Mouse (Mus musculus) neural tube, embryonic 14.5 days (tissue): Measurements from ENCODE around the gene Isy1. TPM values are rescaled to one million over a fixed set of nuclear protein-coding genes. Genes with fewer than 3 reads are reported as not detected.

Experiments used
- ATAC-seq: fragments of 200-750 bp; cut with Nextera tagmentation; 2 replicates; pipeline ENCODE4 v1.8.0; 2017; ENCODE audit warnings: low read depth, mild to moderate bottlenecking, moderate TSS enrichment, moderate library complexity
- H3K27ac ChIP-seq: fragments of 300-500 bp; sonication (generic); 2 replicates; pipeline ENCODE4 v1.5.1; 2014; ENCODE audit warnings: low read depth, mild to moderate bottlenecking, control low read depth, low read length, moderate library complexity, mixed read lengths
- H3K27me3 ChIP-seq: fragments of 300-500 bp; sonication (generic); 2 replicates; pipeline ENCODE4 v1.6.1; 2014; ENCODE audit warnings: low read length; ENCODE audit not compliant: control insufficient read depth, insufficient read depth
- H3K36me3 ChIP-seq: fragments of 300-500 bp; sonication (generic); 2 replicates; pipeline ENCODE4 v1.6.1; 2014; ENCODE audit warnings: low read length, mixed read lengths; ENCODE audit not compliant: control insufficient read depth, insufficient read depth
- H3K4me1 ChIP-seq: fragments of 300-500 bp; sonication (generic); 2 replicates; pipeline ENCODE4 v1.6.1; 2014; ENCODE audit warnings: low read length; ENCODE audit not compliant: control insufficient read depth, insufficient read depth
- H3K4me2 ChIP-seq: fragments of 300-500 bp; sonication (generic); 2 replicates; pipeline ENCODE4 v1.6.1; 2014; ENCODE audit warnings: mild to moderate bottlenecking, low read depth, low read length, control low read depth
- H3K4me3 ChIP-seq: fragments of 300-500 bp; sonication (generic); 2 replicates; pipeline ENCODE4 v1.5.1; 2014; ENCODE audit warnings: low read depth, low read length, control low read depth, mixed read lengths
- H3K9ac ChIP-seq: fragments of 300-500 bp; sonication (generic); replicated peaks from 2 replicates; pipeline ENCODE4 v1.6.1; 2014; ENCODE audit warnings: low read depth, mild to moderate bottlenecking, control low read depth, low read length, mixed read lengths
- H3K9me3 ChIP-seq: fragments of 300-500 bp; sonication (generic); 2 replicates; pipeline ENCODE4 v1.6.1; 2016; ENCODE audit warnings: low read length; ENCODE audit not compliant: control insufficient read depth
- WGBS: fragments of 180-500 bp; shearing (Covaris S2); extraction: QIAGEN DNeasy Blood & Tissue Kit; methylation state at CpG from one replicate; pipeline ENCODE4 v1.1.7; 2014; 5-methylcytosine and 5-hydroxymethylcytosine counted together
- polyA plus RNA-seq: library from polyadenylated mRNA; unstranded; fragments of >200 nt; fragmentation: Nextera tagmentation; extraction: Ambion mirVana; gene quantifications from 2 replicates; pipeline ENCODE4 v1.2.1, GENCODE M21; 2014

Isy1 gene
- polyA plus RNA-seq, 1 experiment from 2014 or later, result 25.1 TPM

DNA sequence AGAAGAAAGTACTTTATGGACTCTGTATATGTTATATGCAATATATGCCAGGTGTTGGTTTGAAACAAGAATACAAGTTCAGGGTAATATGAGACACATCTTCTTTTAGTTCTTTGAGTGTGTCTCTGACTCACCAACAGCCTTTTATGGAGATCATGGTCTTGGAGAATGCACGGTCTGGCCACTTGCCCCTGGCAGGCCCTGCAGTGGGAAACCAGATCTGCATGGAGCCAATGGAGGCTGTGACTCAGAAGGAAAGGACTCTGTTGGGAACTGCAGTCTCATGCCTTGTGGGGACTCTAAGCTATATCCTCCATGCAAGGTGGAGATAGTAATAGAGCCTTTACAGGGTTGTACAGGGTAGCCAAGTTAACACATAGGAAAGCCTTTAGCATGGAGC is 36.5 kb upstream of the Isy1 start:
- Histone ChIP-seq H3K36me3 (no peaks in the 10 kb centered on the region), H3K27me3 (no peaks in the 10 kb centered on the region), H3K4me3 (no peak overlapping the region), H3K9me3 (no peaks in the 10 kb centered on the region), H3K4me2 (no peak overlapping the region), H3K27ac (no peak overlapping the region), H3K9ac (no peak overlapping the region), H3K4me1 (no peaks in the 10 kb centered on the region)
- WGBS, result 97% methylated on average over 1 of the region's 1 CpGs
- ATAC-seq, result no peak

DNA sequence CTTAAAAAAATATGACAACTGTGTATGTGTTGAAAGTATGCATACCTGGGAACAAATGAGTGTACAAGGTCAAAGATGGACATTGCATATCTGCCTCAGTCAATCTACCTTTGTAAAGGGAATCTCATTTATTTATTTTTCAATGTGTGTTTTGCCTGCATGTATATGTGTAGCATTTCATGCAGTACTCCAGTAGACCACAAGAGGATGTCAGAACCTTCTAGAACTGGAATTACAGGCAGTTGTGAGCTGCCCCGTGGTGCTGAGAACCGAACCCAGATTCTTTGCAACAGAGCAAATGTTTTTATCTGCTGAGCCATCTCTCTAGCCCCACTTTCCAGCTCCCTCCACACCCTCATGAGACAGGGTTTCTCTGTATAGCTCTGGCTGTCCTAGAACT is 35.4 kb upstream of the Isy1 start:
- WGBS, result 87% methylated on average over 2 of the region's 2 CpGs
- no peak for ATAC-seq
- no peak overlapping the region for H3K27ac ChIP-seq

DNA sequence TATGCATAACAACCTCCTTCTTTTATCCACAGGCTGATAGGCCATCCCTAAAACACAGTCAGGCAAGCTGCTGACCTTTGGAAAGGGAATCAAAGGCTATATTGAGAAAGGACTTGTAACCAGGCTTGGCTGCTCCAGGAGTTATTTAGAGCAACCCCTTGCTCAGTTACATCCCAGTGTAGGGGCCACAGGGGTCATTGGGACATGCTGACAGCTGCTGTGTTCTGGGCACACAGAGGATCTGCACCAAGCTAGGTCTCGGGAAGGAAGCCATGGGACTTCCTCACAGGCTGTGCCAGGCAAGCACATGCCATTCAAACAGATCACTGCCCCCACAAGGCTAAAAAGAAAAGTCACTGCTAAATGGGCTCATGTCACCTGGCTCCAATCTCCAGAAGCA is 34.5 kb upstream of the Isy1 start:
- Histone ChIP-seq H3K27me3 (no peaks in the 10 kb centered on the region), H3K9me3 (no peaks in the 10 kb centered on the region), H3K36me3 (no peaks in the 10 kb centered on the region), H3K27ac (no peak overlapping the region), H3K4me2 (no peak overlapping the region), H3K9ac (no peak overlapping the region), H3K4me3 (no peak overlapping the region), H3K4me1 (no peaks in the 10 kb centered on the region)
- 61% methylated on average over 1 of the region's 1 CpGs for WGBS
- no peak for ATAC-seq

More for the DNA sequence above, 35.4 kb upstream of the Isy1 start:
- H3K4me1 ChIP-seq, result no peaks in the 10 kb centered on the region
- H3K4me3 ChIP-seq, result no peak overlapping the region
- H3K9ac ChIP-seq, result no peak overlapping the region
- no peaks in the 10 kb centered on the region for H3K27me3 ChIP-seq
- no peaks in the 10 kb centered on the region for H3K36me3 ChIP-seq
- no peak overlapping the region for H3K4me2 ChIP-seq
- H3K9me3 ChIP-seq, result no peaks in the 10 kb centered on the region

DNA sequence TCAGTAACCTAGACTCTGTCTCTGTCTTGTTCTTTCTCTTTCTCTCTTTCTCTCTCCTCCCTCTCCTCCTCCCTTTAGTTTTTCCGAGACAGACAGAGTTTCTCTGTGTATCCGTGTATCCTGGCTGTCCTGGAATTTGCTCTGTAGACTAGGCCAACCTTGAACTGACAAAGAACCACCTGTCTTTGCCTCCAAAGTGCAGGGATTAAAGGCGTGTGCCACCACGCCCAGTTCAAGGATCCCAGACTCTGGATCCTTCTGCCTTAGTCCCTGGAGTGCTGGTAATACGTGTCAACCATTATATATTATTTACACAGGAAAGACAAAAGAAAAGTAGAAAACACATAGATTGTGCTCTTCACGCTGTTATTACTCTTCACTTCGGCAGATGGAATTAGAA is 32.6 kb upstream of the Isy1 start:
- WGBS, result 86% methylated on average over 7 of the region's 7 CpGs
- Histone ChIP-seq H3K9me3 (no peaks in the 10 kb centered on the region), H3K27ac (no peak overlapping the region), H3K4me3 (no peak overlapping the region), H3K4me2 (no peak overlapping the region), H3K36me3 (no peaks in the 10 kb centered on the region), H3K9ac (no peak overlapping the region), H3K4me1 (no peaks in the 10 kb centered on the region), H3K27me3 (no peaks in the 10 kb centered on the region)
- no peak for ATAC-seq

DNA sequence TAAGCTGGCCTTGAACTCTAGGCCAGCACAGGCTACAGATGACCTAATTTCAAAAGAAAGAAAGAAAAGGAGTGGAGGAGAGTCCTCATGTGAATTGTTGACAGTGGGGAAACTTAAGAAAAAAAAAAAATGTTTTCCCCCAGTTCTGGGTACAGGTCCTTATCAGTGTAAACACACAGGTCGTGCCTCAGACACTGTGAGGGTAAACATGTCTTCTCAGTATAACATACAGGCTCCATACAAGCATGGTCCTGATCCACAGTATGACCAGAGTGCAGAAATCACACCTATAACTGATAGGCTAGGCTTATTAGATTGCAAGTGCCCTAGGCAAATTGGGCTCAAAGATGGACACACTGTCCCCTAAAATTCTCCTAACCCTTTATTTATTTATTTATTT is 31.8 kb upstream of the Isy1 start:
- 77% methylated on average over 1 of the region's 1 CpGs for WGBS
- Histone ChIP-seq H3K36me3 (no peaks in the 10 kb centered on the region), H3K4me1 (no peaks in the 10 kb centered on the region), H3K27ac (no peak overlapping the region), H3K4me3 (no peak overlapping the region), H3K9ac (no peak overlapping the region), H3K9me3 (no peaks in the 10 kb centered on the region), H3K4me2 (no peak overlapping the region), H3K27me3 (no peaks in the 10 kb centered on the region)
- ATAC-seq, result no peak

DNA sequence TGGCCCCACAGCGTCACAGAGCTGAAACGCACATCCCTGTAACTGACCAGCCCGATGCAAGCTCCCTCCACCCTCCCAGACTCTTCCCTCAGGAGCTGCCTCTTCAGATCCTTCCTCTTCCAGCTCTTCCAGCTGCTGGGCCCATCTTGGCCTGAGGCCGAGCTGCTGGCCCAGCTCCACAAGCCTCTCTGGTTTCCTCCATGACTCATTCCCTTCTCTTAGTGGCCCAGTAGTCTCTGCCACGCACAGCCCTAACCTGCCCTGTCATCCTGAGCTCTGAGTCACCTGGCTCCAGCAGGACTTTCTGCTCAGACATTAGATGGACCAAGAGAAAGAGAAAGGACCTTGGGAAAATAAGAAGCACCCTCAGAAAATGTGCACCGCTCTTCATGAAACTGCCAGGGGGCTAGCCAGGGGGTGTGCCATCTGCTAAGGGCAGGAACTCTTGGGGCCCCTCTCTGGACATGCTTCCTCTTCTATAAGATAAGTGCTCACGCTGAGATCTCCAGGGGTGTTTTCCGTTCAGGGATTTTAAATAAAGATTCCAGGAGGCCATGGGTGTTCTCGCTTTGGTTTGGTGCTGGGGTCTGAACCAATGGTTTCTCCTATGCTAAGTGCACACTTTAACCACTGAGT is 30.4 kb upstream of the Isy1 start:
- Histone ChIP-seq H3K4me3 (no peak overlapping the region), H3K36me3 (no peaks in the 10 kb centered on the region), H3K9me3 (no peaks in the 10 kb centered on the region), H3K4me2 (no peak overlapping the region), H3K27me3 (no peaks in the 10 kb centered on the region), H3K27ac (no peak overlapping the region), H3K4me1 (no peaks in the 10 kb centered on the region), H3K9ac (no peak overlapping the region)
- 82% methylated on average over 9 of the region's 9 CpGs for WGBS
- ATAC-seq, result no peak

DNA sequence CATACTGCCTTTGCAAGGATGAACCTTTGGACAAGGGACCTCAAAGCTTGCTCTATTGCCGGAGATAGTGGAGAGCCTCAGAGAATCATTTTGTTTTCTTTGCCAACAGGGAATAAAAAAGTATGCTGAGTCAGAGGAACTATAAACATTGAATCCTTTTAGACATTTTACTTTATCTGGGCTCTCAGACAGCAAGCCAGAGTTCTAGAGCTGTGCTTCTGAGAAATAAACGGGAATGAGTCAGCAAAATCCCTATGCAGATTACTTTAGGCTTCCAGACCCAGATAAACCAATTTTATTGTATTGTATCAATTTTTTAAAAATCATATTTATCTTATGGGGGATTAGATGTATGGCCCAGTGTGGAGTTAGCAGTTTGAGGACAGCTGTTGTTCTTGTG is 28.7 kb upstream of the Isy1 start:
- Histone ChIP-seq H3K9ac (no peak overlapping the region), H3K4me1 (no peaks in the 10 kb centered on the region), H3K9me3 (no peaks in the 10 kb centered on the region), H3K4me3 (no peak overlapping the region), H3K4me2 (no peak overlapping the region), H3K27ac (no peak overlapping the region), H3K36me3 (no peaks in the 10 kb centered on the region), H3K27me3 (no peaks in the 10 kb centered on the region)
- WGBS, result 83% methylated on average over 2 of the region's 2 CpGs
- ATAC-seq, result no peak

DNA sequence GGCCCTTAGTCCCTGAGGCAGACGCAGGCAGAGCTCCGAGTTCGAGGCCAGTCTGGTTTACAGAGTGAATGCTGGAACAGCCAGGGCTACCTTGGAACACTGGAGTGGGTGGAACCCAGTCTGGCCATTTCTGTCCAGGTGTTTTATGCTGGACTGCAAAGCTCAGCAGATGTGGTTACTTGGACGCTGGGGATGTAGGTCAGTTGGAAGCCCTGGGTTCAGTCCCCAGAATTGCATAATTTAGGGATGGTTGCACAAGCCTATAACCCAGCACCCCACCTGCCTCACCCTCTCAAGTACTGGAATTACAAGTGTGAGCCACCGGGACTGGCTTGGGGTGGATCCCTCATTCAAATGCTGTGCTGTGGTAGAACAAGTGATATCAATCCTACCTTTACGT is 27.6 kb upstream of the Isy1 start:
- H3K4me2 ChIP-seq, result no peak overlapping the region
- no peaks in the 10 kb centered on the region for H3K4me1 ChIP-seq
- H3K4me3 ChIP-seq, result no peak overlapping the region
- 86% methylated on average over 6 of the region's 6 CpGs for WGBS
- ATAC-seq, result no peak
- H3K9ac ChIP-seq, result no peak overlapping the region
- H3K36me3 ChIP-seq, result no peaks in the 10 kb centered on the region
- H3K27me3 ChIP-seq, result no peaks in the 10 kb centered on the region
- H3K27ac ChIP-seq, result no peak overlapping the region
- H3K9me3 ChIP-seq, result no peaks in the 10 kb centered on the region

DNA sequence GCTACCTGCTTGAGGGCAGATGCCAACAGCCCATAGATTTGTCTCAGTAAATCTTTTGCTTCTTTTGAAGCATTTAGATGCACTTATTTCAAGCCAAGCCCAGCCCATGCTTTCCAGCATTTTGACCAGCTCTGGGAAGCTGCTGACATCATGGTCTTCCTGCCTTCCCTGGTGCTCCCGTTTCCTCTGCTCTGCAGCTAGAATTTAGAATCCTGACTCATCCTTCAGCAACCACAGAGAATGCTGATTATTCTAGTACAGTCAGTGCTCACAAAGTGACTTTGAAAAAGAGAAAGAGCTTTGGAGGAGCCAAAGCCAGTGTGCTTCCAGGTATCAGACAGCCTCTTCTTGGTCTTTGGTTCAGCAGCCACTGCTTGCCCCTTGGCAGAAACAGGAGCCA is 18.5 kb upstream of the Isy1 start:
- no peak overlapping the region for H3K27ac ChIP-seq
- H3K4me1 ChIP-seq, result no peaks in the 10 kb centered on the region
- no peaks in the 10 kb centered on the region for H3K9me3 ChIP-seq
- H3K4me3 ChIP-seq, result no peak overlapping the region
- H3K27me3 ChIP-seq, result no peaks in the 10 kb centered on the region
- no peak overlapping the region for H3K4me2 ChIP-seq
- no peak overlapping the region for H3K9ac ChIP-seq
- ATAC-seq, result no peak
- no peaks in the 10 kb centered on the region for H3K36me3 ChIP-seq
- 76% methylated on average over 1 of the region's 1 CpGs for WGBS
